ENCODE assay signal across 8 mouse cellular contexts in genomic region chr2:132576522-132577135, GRCm38 (mm10). TPM values are rescaled to one million over a fixed set of nuclear protein-coding genes. Genes with fewer than 3 reads are reported as not detected.
A peak's percentile ranks its signal among the peaks of the same experiment; 100 is the strongest.
DNase-seq lines count a peak whose midpoint lies in the region; ATAC-seq lines count a peak whose summit lies in the region.

No protein-coding gene starts in this region.

- H3K4me3 ChIP-seq in hindbrain, embryonic 11.5 days (ENCODE audit: low read depth, low read length) = peak overlapping the region; percentile 80
- peak overlapping the region; percentile 75 for H3K4me3 ChIP-seq in macrophage (ENCODE audit: inconsistent target)

- H3K27ac ChIP-seq in hindbrain, embryonic 11.5 days (ENCODE audit: low read depth, low read length) = no peak overlapping the region
- H3K27ac ChIP-seq in macrophage = peak overlapping the region; percentile 73

- peak overlapping the region; percentile 61 for H3K4me2 ChIP-seq in hindbrain, embryonic 11.5 days (replicated peaks; ENCODE audit: low read depth, low read length)

- peaks cover 59% of the 10 kb centered on the region for H3K79me2 ChIP-seq in macrophage (ENCODE audit: inconsistent target)

- no peak for ATAC-seq in hindbrain, embryonic 11.5 days (ENCODE audit: low FRiP score)

- H3K9me3 ChIP-seq in hindbrain, embryonic 11.5 days (ENCODE audit: control insufficient read depth, low read length) = no peaks in the 10 kb centered on the region

- no peak overlapping the region for H3K9ac ChIP-seq in hindbrain, embryonic 11.5 days (ENCODE audit: low read depth, low read length)

- WGBS in hindbrain, embryonic 11.5 days = 58% methylated on average over 3 of the region's 3 CpGs
- WGBS in macrophage (ENCODE audit: missing documents) = 9% methylated on average over 3 of the region's 3 CpGs

- peak; percentile 24 for DNase-seq in heart, adult 8-10 months (ENCODE audit: low spot score)
- no peak for DNase-seq in heart, postnatal 25 days (ENCODE audit: low spot score)
- peak; percentile 36 for DNase-seq in NIH3T3 (ENCODE audit: low read depth)
- DNase-seq in hindbrain, embryonic 11.5 days (ENCODE audit: low spot score) = no peak
- no peak for DNase-seq in layer of hippocampus, postnatal 36 days
- DNase-seq in thymus, postnatal 25 days = no peak
- no peak for DNase-seq in cerebellum, postnatal 10 days

- intact Hi-C loops in heart, postnatal 25 days (cut with DNase I) = loop anchor here (2.0 kb wide), 1 partner anchor 62 kb away; no protein-coding TSS in a partner anchor

- H3K27me3 ChIP-seq in hindbrain, embryonic 11.5 days (ENCODE audit: control insufficient read depth, insufficient read depth, low read length) = no peaks in the 10 kb centered on the region

- no peaks in the 10 kb centered on the region for H3K36me3 ChIP-seq in hindbrain, embryonic 11.5 days (ENCODE audit: control insufficient read depth, insufficient read depth, low read length)
- H3K36me3 ChIP-seq in macrophage (ENCODE audit: inconsistent target) = no peaks in the 10 kb centered on the region

- H3K4me1 ChIP-seq in hindbrain, embryonic 11.5 days (replicated peaks; ENCODE audit: control insufficient read depth, insufficient read depth, low read length) = no peaks in the 10 kb centered on the region

RNA-seq across cellular contexts. Expression of gene Gpcpd1, which starts 10.9 kb away (rescaled TPM):
- 100 to 1,000 TPM; 161 to 308 (median 228) TPM for total RNA-seq in heart, adult 8-10 months (2022)
- 100 to 1,000 TPM; 183 to 239 TPM for total RNA-seq in heart, postnatal 25 days (2021)
- 48.5 and 52.1 TPM in 2 replicates for polyA plus RNA-seq in hindbrain, embryonic 11.5 days (2014; fragmentation: Nextera tagmentation; extraction: Ambion mirVana)
- total RNA-seq in macrophage (2018; cell fraction: chromatin; rRNA removed) = 100 to 1,000 TPM in 23 of 26 experiments, 10 to 100 TPM in 3; 31.2 to 298 (median 216) TPM
- total RNA-seq in macrophage (2018; cell fraction: cytosol; rRNA removed) = 10 to 100 TPM; 34.0 to 61.6 (median 45.3) TPM
- 100 to 1,000 TPM in 18 of 26 experiments, 10 to 100 TPM in 8; 32.5 to 240 (median 113) TPM for total RNA-seq in macrophage (2018; cell fraction: nucleus; rRNA removed)
- 32.8 to 48.7 TPM (median 39.6 TPM) in 3 replicates for polyA plus RNA-seq in macrophage (2018)
- total RNA-seq in layer of hippocampus, postnatal 36 days (2021) = 10 to 100 TPM; 63.8 to 67.2 TPM

Comparison
In these comparisons a context has a peak if more than half of its experiments do, and no peak if none do; other contexts are left out.
1. DNase-seq: peak in heart, adult 8-10 months (single experiment) and NIH3T3 (single experiment); none in heart, postnatal 25 days (single experiment), hindbrain, embryonic 11.5 days (single experiment), layer of hippocampus, postnatal 36 days (0 of 2), thymus, postnatal 25 days (single experiment) and cerebellum, postnatal 10 days (0 of 2).